Mouse (Mus musculus) megakaryocyte, adult 5-6 weeks (primary cell): ENCODE measurements around the gene Fxyd4. TPM values are rescaled to one million over a fixed set of nuclear protein-coding genes. Genes with fewer than 3 reads are reported as not detected.

ENCODE experiments used
- ATAC-seq: 2 replicates; pipeline ENCODE4 v1.8.0; 2016; ENCODE audit warnings: mild to moderate bottlenecking, inconsistent platforms; ENCODE audit not compliant: poor library complexity, severe bottlenecking
- total RNA-seq, 2 experiments: library from RNA; stranded (forward) in 1 of 2; stranded (reverse) in 1 of 2; fragments of 153-499, 151-499 nt in 1 of 2; fragments of 221-1000, 200-1000 nt in 1 of 2; gene quantifications; 2 replicates each; pipeline versions ENCODE4 v1.2.3 to v1.2.4; 2015 to 2017

Gene Fxyd4
- not detected in 2 replicates for total RNA-seq (2015)
- total RNA-seq (2017), result not detected in 2 replicates

- ATAC-seq, result no peak
These were observed at the start of gene Fxyd4 for GRCm38 (mm10) chr6:117937222-117937932. Gene Fxyd4 (minus strand): TSS chr6:117937692.

GRCm38 (mm10) chr6:117987173-117987572 is 49.7 kb upstream of the Fxyd4 start:
- no peak for ATAC-seq

GRCm38 (mm10) chr6:117966729-117967128 is 29.2 kb upstream of the Fxyd4 start:
- peak; percentile 18; the same call in 1 of the 2 replicates for ATAC-seq

GRCm38 (mm10) chr6:117963201-117963600 is 25.7 kb upstream of the Fxyd4 start:
- ATAC-seq, result no peak

- ATAC-seq, result no peak
These were observed 19.5 kb upstream of the Fxyd4 start for GRCm38 (mm10) chr6:117956851-117957501.

- ATAC-seq, result no peak
These were observed 18.7 kb upstream of the Fxyd4 start for GRCm38 (mm10) chr6:117956161-117956560.

GRCm38 (mm10) chr6:117952330-117952729 is 14.8 kb upstream of the Fxyd4 start:
- ATAC-seq, result peak; percentile 56

- ATAC-seq, result no peak
These were observed 6.4 kb upstream of the Fxyd4 start for GRCm38 (mm10) chr6:117943899-117944298.

GRCm38 (mm10) chr6:117942769-117943168 is 5.3 kb upstream of the Fxyd4 start:
- no peak for ATAC-seq

- no peak for ATAC-seq
These were observed 1.5 kb upstream of the Fxyd4 start for GRCm38 (mm10) chr6:117938951-117939350.

GRCm38 (mm10) chr6:117935681-117936612 is 1.5 kb downstream of the Fxyd4 start:
- ATAC-seq, result peak; percentile 82

- ATAC-seq, result no peak
These were observed 3.2 kb downstream of the Fxyd4 start for GRCm38 (mm10) chr6:117934301-117934700.

GRCm38 (mm10) chr6:117932325-117933051 is 5.0 kb downstream of the Fxyd4 start:
- ATAC-seq, result peak; percentile 41

GRCm38 (mm10) chr6:117929945-117930655 is 7.4 kb downstream of the Fxyd4 start:
- ATAC-seq, result no peak

GRCm38 (mm10) chr6:117928746-117929145 is 8.7 kb downstream of the Fxyd4 start:
- no peak for ATAC-seq

GRCm38 (mm10) chr6:117927955-117928354 is 9.5 kb downstream of the Fxyd4 start:
- no peak for ATAC-seq

- peak; percentile 52 for ATAC-seq
These were observed 10.5 kb downstream of the Fxyd4 start for GRCm38 (mm10) chr6:117926871-117927491.

GRCm38 (mm10) chr6:117922041-117922440 is 15.5 kb downstream of the Fxyd4 start:
- no peak for ATAC-seq
